Mouse (Mus musculus) liver, embryonic 11.5 days (tissue): ENCODE results near the gene Steap1. TPM values are rescaled to one million over a fixed set of nuclear protein-coding genes. Genes with fewer than 3 reads are reported as not detected.

ENCODE experiments used
- ATAC-seq: fragments of 200-750 bp; cut with Nextera tagmentation; replicated peaks from 2 replicates; pipeline ENCODE4 v1.8.0; 2017; ENCODE audit warnings: moderate number of reproducible peaks, mild to moderate bottlenecking, moderate TSS enrichment, moderate library complexity; ENCODE audit not compliant: low FRiP score
- DNase-seq: peaks from one replicate; pipeline ENCODE4 v3.0.0-alpha.2; 2017; ENCODE audit warnings: low spot score
- H3K27ac ChIP-seq: fragments of 300-500 bp; sonication (generic); 2 replicates; pipeline ENCODE4 v1.5.1; 2014; ENCODE audit warnings: mild to moderate bottlenecking, low read depth, low read length, control low read depth
- H3K27me3 ChIP-seq: fragments of 300-500 bp; sonication (generic); replicated peaks from 2 replicates; pipeline ENCODE4 v1.6.1; 2014; ENCODE audit warnings: low read length, mixed read lengths; ENCODE audit not compliant: control insufficient read depth, insufficient read depth
- H3K36me3 ChIP-seq: fragments of 300-500 bp; sonication (generic); 2 replicates; pipeline ENCODE4 v1.6.1; 2014; ENCODE audit warnings: mild to moderate bottlenecking, low read length, moderate library complexity, mixed read lengths; ENCODE audit not compliant: control insufficient read depth, insufficient read depth
- H3K4me1 ChIP-seq: fragments of 300-500 bp; sonication (generic); replicated peaks from 2 replicates; pipeline ENCODE4 v1.6.1; 2014; ENCODE audit warnings: low read length, mixed read lengths; ENCODE audit not compliant: control insufficient read depth, insufficient read depth
- H3K4me2 ChIP-seq: fragments of 300-500 bp; sonication (generic); 2 replicates; pipeline ENCODE4 v1.6.1; 2014; ENCODE audit warnings: mild to moderate bottlenecking, control low read depth, moderate library complexity
- H3K4me3 ChIP-seq: fragments of 300-500 bp; sonication (generic); 2 replicates; pipeline ENCODE4 v1.5.1; 2014; ENCODE audit warnings: low read depth, low read length, control low read depth
- H3K9ac ChIP-seq: fragments of 300-500 bp; sonication (generic); 2 replicates; pipeline ENCODE4 v1.6.1; 2014; ENCODE audit warnings: low read depth, low read length, control low read depth
- H3K9me3 ChIP-seq: fragments of 300-500 bp; sonication (generic); 2 replicates; pipeline ENCODE4 v1.6.1; 2016; ENCODE audit warnings: low read length, inconsistent platforms, mixed read lengths; ENCODE audit not compliant: control insufficient read depth
- WGBS: fragments of 180-500 bp; shearing (Covaris S2); extraction: QIAGEN DNeasy Blood & Tissue Kit; methylation state at CpG from one replicate; pipeline ENCODE4 v1.1.7; 2014; 5-methylcytosine and 5-hydroxymethylcytosine counted together
- polyA plus RNA-seq: library from polyadenylated mRNA; unstranded; fragments of >200 nt; fragmentation: Nextera tagmentation; extraction: Ambion mirVana; gene quantifications from 2 replicates; pipeline ENCODE4 v1.2.1, GENCODE M21; 2014

The Steap1 gene
- polyA plus RNA-seq, 1 experiment from 2014 or later = 10.5 TPM

GRCm38 (mm10) chr5:5693956-5694653 is 55.0 kb downstream of the Steap1 start, which contains the start of gene Steap2:
Gene Steap2 (minus strand): TSS chr5:5694578.
- peaks cover 12% of the 10 kb centered on the region for H3K27me3 ChIP-seq
- H3K4me2 ChIP-seq = peak within 1 kb of the TSS; percentile 70
- H3K27ac ChIP-seq = peak within 1 kb of the TSS; percentile 74
- peak; percentile 57 for DNase-seq
- H3K9me3 ChIP-seq = no peaks in the 10 kb centered on the region
- peak; percentile 77 for ATAC-seq
- H3K9ac ChIP-seq = peak within 1 kb of the TSS; percentile 60
- no peaks in the 10 kb centered on the region for H3K4me1 ChIP-seq
- H3K36me3 ChIP-seq = no peaks in the 10 kb centered on the region
- WGBS = under 1% methylated on average over 53 of the region's 66 CpGs
- peak within 1 kb of the TSS; percentile 62 for H3K4me3 ChIP-seq

GRCm38 (mm10) chr5:5693541-5693955 is 55.6 kb downstream of the Steap1 start:
- ATAC-seq (peak; percentile 26; the same call in 1 of the 2 replicates), DNase-seq (peak; percentile 50)
- Histone ChIP-seq H3K9ac (peak overlapping the region; percentile 60), H3K4me2 (peak overlapping the region; percentile 70), H3K27ac (peak overlapping the region; percentile 74), H3K27me3 (peaks cover 12% of the 10 kb centered on the region), H3K4me1 (no peaks in the 10 kb centered on the region), H3K4me3 (peak overlapping the region; percentile 62), H3K36me3 (no peaks in the 10 kb centered on the region), H3K9me3 (no peaks in the 10 kb centered on the region)
- 3% methylated on average over 29 of the region's 29 CpGs for WGBS

- DNase-seq (no peak), ATAC-seq (no peak)
- Histone ChIP-seq H3K4me3 (peak overlapping the region; percentile 6; the same call in 1 of the 2 replicates), H3K9ac (no peak overlapping the region), H3K27me3 (peaks cover 12% of the 10 kb centered on the region), H3K9me3 (no peaks in the 10 kb centered on the region), H3K4me1 (no peaks in the 10 kb centered on the region; the same call in 1 of the 2 replicates), H3K4me2 (peak overlapping the region; percentile 70; the same call in 1 of the 2 replicates), H3K27ac (no peak overlapping the region), H3K36me3 (no peaks in the 10 kb centered on the region)
- WGBS = 48% methylated on average over 4 of the region's 4 CpGs
Observed at GRCm38 (mm10) chr5:5692167-5692738, 56.9 kb downstream of the Steap1 start.

- ATAC-seq (no peak), DNase-seq (no peak)
- Histone ChIP-seq H3K4me2 (no peak overlapping the region), H3K27ac (no peak overlapping the region), H3K27me3 (peaks cover 8% of the 10 kb centered on the region), H3K9ac (no peak overlapping the region), H3K4me3 (no peak overlapping the region), H3K36me3 (no peaks in the 10 kb centered on the region), H3K9me3 (no peaks in the 10 kb centered on the region), H3K4me1 (no peaks in the 10 kb centered on the region; the same call in 1 of the 2 replicates)
- WGBS = 68% methylated on average over 8 of the region's 8 CpGs
Observed at GRCm38 (mm10) chr5:5688945-5689540, 60.1 kb downstream of the Steap1 start.

GRCm38 (mm10) chr5:5688228-5688627 is 60.9 kb downstream of the Steap1 start:
- no peaks in the 10 kb centered on the region for H3K36me3 ChIP-seq
- H3K9ac ChIP-seq = no peak overlapping the region
- H3K4me1 ChIP-seq = no peaks in the 10 kb centered on the region; the same call in 1 of the 2 replicates
- WGBS = 76% methylated on average over 6 of the region's 6 CpGs
- H3K27ac ChIP-seq = no peak overlapping the region
- no peaks in the 10 kb centered on the region for H3K9me3 ChIP-seq
- DNase-seq = no peak
- H3K27me3 ChIP-seq = no peaks in the 10 kb centered on the region; the same call in 1 of the 2 replicates
- no peak overlapping the region for H3K4me2 ChIP-seq
- no peak for ATAC-seq
- H3K4me3 ChIP-seq = no peak overlapping the region

GRCm38 (mm10) chr5:5686973-5687372 is 62.2 kb downstream of the Steap1 start:
- no peak overlapping the region for H3K9ac ChIP-seq
- H3K4me2 ChIP-seq = no peak overlapping the region
- no peaks in the 10 kb centered on the region; the same call in 1 of the 2 replicates for H3K4me1 ChIP-seq
- H3K27ac ChIP-seq = no peak overlapping the region
- H3K36me3 ChIP-seq = no peaks in the 10 kb centered on the region
- WGBS = 22% methylated on average over 1 of the region's 1 CpGs
- H3K9me3 ChIP-seq = no peaks in the 10 kb centered on the region
- no peak overlapping the region for H3K4me3 ChIP-seq
- ATAC-seq = 0 out of 2 replicates have a peak, but pooled peaks have one; percentile 18
- DNase-seq = no peak
- H3K27me3 ChIP-seq = no peaks in the 10 kb centered on the region

Other genes starting within 250 kb of the Steap1 start
- 14.1 and 16.9 TPM in 2 replicates for gene Cldn12, start 234.4 kb downstream of the Steap1 start, polyA plus RNA-seq
- 24.0 and 25.8 TPM in 2 replicates for gene Gtpbp10, start 189.8 kb downstream of the Steap1 start, polyA plus RNA-seq
- 0.32 and 0.82 TPM in 2 replicates for gene Gm8773, start 175.5 kb downstream of the Steap1 start, polyA plus RNA-seq
- 0.26 and 1.3 TPM in 2 replicates for gene Cfap69, start 85.1 kb downstream of the Steap1 start, polyA plus RNA-seq
- gene Steap2, start 54.7 kb downstream of the Steap1 start, polyA plus RNA-seq = 11.5 and 11.9 TPM in 2 replicates